Mouse (Mus musculus) liver, embryonic 15.5 days (tissue): Measurements from ENCODE around the gene Magix. TPM values are rescaled to one million over a fixed set of nuclear protein-coding genes. Genes with fewer than 3 reads are reported as not detected.
"Not testable (repeated sequence)": the region's sequence is repeated elsewhere in the genome, so short reads cannot be mapped to it uniquely, and the experiment has no call there.

Source experiments
- ATAC-seq: fragments of 200-750 bp; cut with Nextera tagmentation; 2 replicates; pipeline ENCODE4 v1.8.0; 2017; ENCODE audit warnings: moderate number of reproducible peaks, mild to moderate bottlenecking, moderate library complexity; ENCODE audit not compliant: insufficient read depth
- H3K27ac ChIP-seq: fragments of 300-500 bp; sonication (generic); replicated peaks from 2 replicates; pipeline ENCODE4 v1.5.1; 2015; ENCODE audit warnings: mild to moderate bottlenecking, inconsistent platforms
- H3K27me3 ChIP-seq: fragments of 300-500 bp; sonication (generic); 2 replicates; pipeline ENCODE4 v1.6.1; 2015; ENCODE audit warnings: mild to moderate bottlenecking, inconsistent platforms
- H3K36me3 ChIP-seq: fragments of 300-500 bp; sonication (generic); replicated peaks from 2 replicates; pipeline ENCODE4 v1.6.1; 2015; ENCODE audit warnings: moderate library complexity, mild to moderate bottlenecking, inconsistent platforms
- H3K4me1 ChIP-seq: fragments of 300-500 bp; sonication (generic); replicated peaks from 2 replicates; pipeline ENCODE4 v1.6.1; 2015; ENCODE audit warnings: inconsistent platforms
- H3K4me2 ChIP-seq: fragments of 300-500 bp; sonication (generic); 2 replicates; pipeline ENCODE4 v1.6.1; 2015; ENCODE audit warnings: moderate library complexity, mild to moderate bottlenecking, inconsistent platforms
- H3K4me3 ChIP-seq: fragments of 300-500 bp; sonication (generic); replicated peaks from 2 replicates; pipeline ENCODE4 v1.5.1; 2015; ENCODE audit warnings: mild to moderate bottlenecking, inconsistent platforms
- H3K9ac ChIP-seq: fragments of 300-500 bp; sonication (generic); 2 replicates; pipeline ENCODE4 v1.6.1; 2015; ENCODE audit warnings: moderate library complexity, mild to moderate bottlenecking, inconsistent platforms
- H3K9me3 ChIP-seq: fragments of 300-500 bp; sonication (generic); replicated peaks from 2 replicates; pipeline ENCODE4 v1.6.1; 2016; ENCODE audit warnings: inconsistent platforms
- WGBS: fragments of 180-500 bp; shearing (Covaris S2); methylation state at CpG from one replicate; pipeline ENCODE4 v1.1.7; 2015; ENCODE audit warnings: mixed read lengths; ENCODE audit not compliant: insufficient replicate concordance; 5-methylcytosine and 5-hydroxymethylcytosine counted together
- polyA plus RNA-seq: library from polyadenylated mRNA; unstranded; fragments of >200 nt; fragmentation: Nextera tagmentation; extraction: Ambion mirVana; gene quantifications from 2 replicates; pipeline ENCODE4 v1.2.1, GENCODE M21; 2015

Gene Magix
- polyA plus RNA-seq, 1 experiment from 2014 or later: 0.09 TPM

DNA sequence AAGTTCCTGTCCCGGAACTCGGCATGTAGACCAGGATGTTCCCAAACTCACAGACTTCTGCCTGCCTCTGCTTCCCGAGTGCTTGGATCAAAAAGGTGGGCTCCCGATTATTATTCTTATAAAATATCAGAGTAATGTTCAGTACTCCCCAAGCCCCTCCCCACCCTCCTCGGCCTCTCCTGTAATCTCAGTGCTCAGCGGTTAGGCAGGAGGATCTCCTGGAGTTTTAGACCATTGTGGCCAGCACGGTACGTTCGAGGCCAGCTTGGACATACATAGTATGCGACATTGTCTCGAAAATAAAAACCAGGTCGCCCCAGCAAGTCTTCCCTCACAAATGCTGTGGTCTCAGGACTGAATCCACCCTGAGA is 32.7 kb upstream of the Magix start:
- not testable (repeated sequence) for H3K36me3 ChIP-seq, H3K9ac ChIP-seq, H3K9me3 ChIP-seq, H3K4me1 ChIP-seq, H3K27me3 ChIP-seq
- ATAC-seq: peak; percentile 19
- Histone ChIP-seq H3K27ac (0 out of 2 replicates have a peak overlapping the region, but pooled peaks have one; percentile 24), H3K4me2 (peak overlapping the region; percentile 65), H3K4me3 (peak overlapping the region; percentile 55)
- WGBS: 15% methylated on average over 6 of the region's 12 CpGs

DNA sequence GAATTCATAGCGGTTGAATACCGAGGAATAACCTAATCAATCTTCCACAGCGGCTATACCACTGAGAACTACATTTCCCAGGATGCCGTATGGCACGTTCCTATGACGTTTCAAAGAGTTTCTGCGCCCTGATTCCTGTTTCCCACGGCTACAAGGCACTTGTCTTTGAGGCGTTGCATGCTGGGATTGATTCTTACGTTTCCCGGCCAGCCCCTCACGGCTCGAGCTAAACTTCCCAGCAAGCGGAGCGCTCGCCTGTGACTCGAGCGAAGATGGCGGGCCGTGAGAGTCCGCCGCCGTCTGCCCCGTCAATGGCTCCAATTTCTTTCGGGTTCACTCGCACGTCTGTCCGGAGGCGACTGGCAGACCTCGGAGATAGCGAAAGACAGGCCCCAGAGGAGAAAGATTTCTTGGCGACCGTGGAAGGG is 15.9 kb upstream of the Magix start, which contains the start of gene Gpkow:
Gene Gpkow, plus strand, starts transcription at position 178 of the 428 bp plus-strand sequence.
- Histone ChIP-seq H3K4me1 (peaks cover 10% of the 10 kb centered on the region), H3K27me3 (no peaks in the 10 kb centered on the region), H3K4me3 (peak within 1 kb of the TSS; percentile 71), H3K9ac (peak within 1 kb of the TSS; percentile 69), H3K27ac (peak within 1 kb of the TSS; percentile 74), H3K4me2 (peak within 1 kb of the TSS; percentile 68), H3K36me3 (peaks cover 25% of the 10 kb centered on the region), H3K9me3 (no peaks in the 10 kb centered on the region)
- 12% methylated on average over 33 of the region's 33 CpGs for WGBS
- peak; percentile 96 for ATAC-seq

DNA sequence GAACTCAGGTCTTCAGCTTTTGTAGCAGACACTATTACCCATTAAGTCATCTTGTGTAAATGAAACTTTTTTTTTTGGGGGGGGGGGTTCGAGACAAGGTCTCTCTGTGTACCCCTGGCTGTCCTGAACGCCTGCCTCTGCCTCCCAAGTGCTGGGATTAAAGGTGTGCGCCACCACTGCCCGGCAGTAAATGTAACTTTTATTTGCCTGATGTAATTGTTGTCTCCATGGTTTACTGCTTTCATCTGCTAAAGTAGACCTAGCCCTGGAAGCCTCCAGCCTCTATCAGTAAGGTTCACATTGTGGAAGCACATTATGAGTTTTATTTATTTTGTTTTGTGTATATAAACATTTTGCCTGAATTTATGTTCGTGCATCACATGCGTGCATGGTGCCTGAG is 15.5 kb upstream of the Magix start:
- Histone ChIP-seq H3K9me3 (no peaks in the 10 kb centered on the region), H3K4me3 (peak overlapping the region; percentile 71), H3K4me2 (peak overlapping the region; percentile 45), H3K27me3 (no peaks in the 10 kb centered on the region), H3K36me3 (peaks cover 21% of the 10 kb centered on the region), H3K4me1 (peaks cover 10% of the 10 kb centered on the region), H3K9ac (no peak overlapping the region), H3K27ac (no peak overlapping the region)
- no peak; the same call in 1 of the 2 replicates for ATAC-seq
- WGBS: 34% methylated on average over 6 of the region's 6 CpGs

DNA sequence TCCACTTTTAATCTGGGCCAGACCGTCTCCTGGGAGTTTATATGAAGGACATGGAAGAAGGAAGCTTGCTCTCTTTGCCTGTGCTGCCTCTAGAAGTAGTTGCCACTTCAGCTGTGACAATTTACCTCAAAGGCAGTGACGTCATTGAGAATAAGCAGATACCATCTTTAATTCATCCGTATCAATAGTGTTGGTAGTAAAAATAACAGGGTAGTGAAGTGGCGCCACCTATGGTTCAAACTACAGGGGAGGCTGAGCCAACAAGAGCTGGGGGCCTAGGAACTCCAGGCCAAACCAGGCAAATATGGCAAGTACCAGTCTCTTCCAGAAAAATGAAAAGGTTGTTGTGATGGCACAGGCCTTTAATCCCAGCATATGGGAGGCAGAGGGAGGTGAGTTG is 11.8 kb upstream of the Magix start:
- Histone ChIP-seq H3K27me3 (no peaks in the 10 kb centered on the region), H3K27ac (no peak overlapping the region), H3K4me3 (no peak overlapping the region), H3K9me3 (no peaks in the 10 kb centered on the region), H3K4me2 (no peak overlapping the region), H3K36me3 (no peaks in the 10 kb centered on the region), H3K9ac (no peak overlapping the region), H3K4me1 (peaks cover under 1% of the 10 kb centered on the region; the same call in 1 of the 2 replicates)
- 29% methylated on average over 4 of the region's 4 CpGs for WGBS
- no peak for ATAC-seq

DNA sequence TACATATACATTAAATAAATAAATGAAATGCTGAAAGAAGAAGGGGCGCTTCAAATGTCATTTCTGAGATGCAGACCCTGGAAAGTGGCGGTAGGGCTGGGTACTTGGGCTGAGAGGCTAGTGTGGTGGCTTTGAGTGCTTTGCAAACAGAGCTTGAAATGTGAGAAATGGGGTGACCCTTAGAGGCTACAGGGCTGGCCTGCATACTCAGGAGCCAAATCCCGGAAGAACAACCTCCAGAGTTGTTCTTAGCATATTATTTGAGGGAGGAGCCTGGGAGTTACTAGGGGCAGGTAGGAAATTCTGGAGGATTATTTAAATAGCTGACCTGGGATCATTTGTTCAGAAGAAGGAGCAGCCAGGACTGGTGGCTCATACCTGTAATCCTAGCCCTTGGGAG is 9.4 kb upstream of the Magix start:
- 45% methylated on average over 3 of the region's 3 CpGs for WGBS

DNA sequence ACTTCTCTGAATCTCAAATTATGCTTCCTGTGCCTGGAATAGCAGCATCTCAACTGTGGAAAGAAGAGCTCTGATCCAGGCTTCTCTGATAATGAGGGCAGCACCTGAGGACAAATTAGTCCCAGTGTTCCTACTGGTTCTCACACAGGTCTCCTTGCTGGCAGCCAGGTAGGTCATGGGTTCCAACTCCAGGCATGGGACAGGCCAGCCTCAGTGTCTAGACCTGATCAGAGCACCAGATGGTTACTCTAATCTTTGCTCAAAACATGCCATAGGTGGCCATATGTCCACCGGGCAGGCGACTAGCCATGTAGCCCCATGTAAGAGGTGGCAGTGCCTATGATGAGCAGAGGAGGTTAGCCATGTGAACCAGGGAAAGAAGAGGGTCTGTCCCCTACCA is 7.3 kb upstream of the Magix start:
- no peak overlapping the region for H3K4me2 ChIP-seq
- ATAC-seq: no peak
- WGBS: 79% methylated on average over 2 of the region's 2 CpGs
- no peaks in the 10 kb centered on the region for H3K4me1 ChIP-seq
- no peaks in the 10 kb centered on the region for H3K9me3 ChIP-seq
- no peak overlapping the region for H3K4me3 ChIP-seq
- H3K27ac ChIP-seq: no peak overlapping the region
- H3K27me3 ChIP-seq: no peaks in the 10 kb centered on the region
- no peaks in the 10 kb centered on the region for H3K36me3 ChIP-seq
- no peak overlapping the region for H3K9ac ChIP-seq

More for the DNA sequence above, 9.4 kb upstream of the Magix start:
- Histone ChIP-seq H3K4me1 (no peaks in the 10 kb centered on the region), H3K4me2 (no peak overlapping the region), H3K9me3 (no peaks in the 10 kb centered on the region), H3K27me3 (no peaks in the 10 kb centered on the region), H3K9ac (no peak overlapping the region), H3K27ac (no peak overlapping the region), H3K4me3 (no peak overlapping the region), H3K36me3 (no peaks in the 10 kb centered on the region)
- ATAC-seq: no peak

DNA sequence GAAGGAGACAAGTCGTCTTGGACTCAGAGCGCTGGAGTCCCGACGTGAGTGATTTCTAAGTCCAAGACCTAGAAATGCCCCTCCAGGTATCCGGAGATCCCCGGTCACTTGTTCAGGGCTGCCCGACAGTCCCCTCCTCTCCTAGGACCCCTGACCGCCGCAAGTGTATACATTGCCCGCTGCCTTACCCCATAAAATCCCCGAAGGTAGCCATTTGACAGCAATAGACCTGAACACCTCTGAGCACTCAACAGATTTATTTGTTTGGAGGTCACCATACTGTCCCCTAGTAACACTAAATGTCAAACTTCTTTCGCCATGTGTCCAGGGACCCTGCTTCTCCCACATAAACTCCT is 1.0 kb downstream of the Magix start:
- peak; percentile 25; the same call in 1 of the 2 replicates for ATAC-seq
- H3K27me3 ChIP-seq: 0 out of 2 replicates have a peak, but pooled peaks cover under 1% of the 10 kb centered on the region
- H3K27ac ChIP-seq: no peak overlapping the region
- peaks cover 7% of the 10 kb centered on the region for H3K4me1 ChIP-seq
- no peak overlapping the region for H3K9ac ChIP-seq
- H3K36me3 ChIP-seq: no peaks in the 10 kb centered on the region
- H3K9me3 ChIP-seq: no peaks in the 10 kb centered on the region
- 27% methylated on average over 12 of the region's 12 CpGs for WGBS
- H3K4me2 ChIP-seq: peak overlapping the region; percentile 61
- peak overlapping the region; percentile 30 for H3K4me3 ChIP-seq

DNA sequence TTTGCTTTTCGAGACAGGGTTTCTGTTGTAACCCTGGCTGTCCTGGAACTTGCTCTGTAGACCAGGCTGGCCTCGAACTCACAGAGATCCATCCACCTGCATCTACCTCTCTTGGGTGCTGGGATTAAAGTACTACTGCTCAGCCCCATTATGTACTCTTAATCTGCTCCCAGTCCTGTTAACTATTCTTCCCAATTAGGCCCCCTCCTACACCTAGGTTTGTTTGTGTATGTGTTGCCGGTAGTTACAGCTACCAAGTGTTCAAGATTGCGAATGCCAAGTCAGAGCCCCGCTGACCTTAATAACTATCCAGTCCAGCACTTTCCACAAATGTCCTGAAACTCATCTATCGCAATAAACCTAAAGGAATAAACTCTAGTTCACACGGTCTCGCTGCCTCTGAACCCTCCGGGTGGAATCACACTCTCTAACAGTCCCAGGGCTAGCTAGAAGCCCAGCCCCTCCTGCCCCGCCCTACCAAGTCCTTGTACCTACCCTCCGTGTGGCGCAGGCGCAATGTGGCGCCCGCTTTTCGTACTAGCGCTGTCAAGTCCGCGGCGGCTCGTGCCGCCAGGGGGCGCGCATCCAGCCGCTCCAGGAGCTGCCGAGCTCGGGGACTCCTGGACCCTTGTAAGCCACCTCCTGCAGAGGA is 1.5 kb downstream of the Magix start:
- Histone ChIP-seq H3K36me3 (no peaks in the 10 kb centered on the region), H3K9me3 (no peaks in the 10 kb centered on the region), H3K27me3 (0 out of 2 replicates have a peak, but pooled peaks cover 4% of the 10 kb centered on the region), H3K9ac (no peak overlapping the region), H3K4me1 (peaks cover 11% of the 10 kb centered on the region), H3K4me2 (peak overlapping the region; percentile 61), H3K4me3 (peak overlapping the region; percentile 30), H3K27ac (no peak overlapping the region)
- ATAC-seq: peak; percentile 90
- 12% methylated on average over 27 of the region's 27 CpGs for WGBS

DNA sequence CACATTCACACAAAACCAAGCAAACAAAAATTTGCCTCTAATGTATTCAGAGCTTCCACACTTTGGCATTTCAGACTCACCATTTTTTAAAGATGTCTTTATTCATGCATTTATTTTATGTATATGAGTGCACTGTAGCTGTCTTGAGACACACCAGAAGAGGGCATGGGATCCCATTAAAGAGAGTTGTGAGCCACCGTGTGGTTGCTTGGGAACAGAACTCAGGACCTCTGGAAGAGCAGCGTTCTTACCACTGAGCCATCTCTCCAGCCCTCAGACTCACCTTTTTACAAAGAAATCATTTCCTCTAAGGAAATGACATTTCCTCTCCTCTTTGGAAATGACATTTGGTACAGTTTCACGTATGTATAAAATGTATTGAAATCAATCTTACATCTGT is 2.1 kb downstream of the Magix start:
- no peak for ATAC-seq
- Histone ChIP-seq H3K9ac (no peak overlapping the region), H3K4me3 (no peak overlapping the region), H3K4me2 (no peak overlapping the region), H3K36me3 (no peaks in the 10 kb centered on the region), H3K4me1 (peaks cover 16% of the 10 kb centered on the region), H3K9me3 (no peaks in the 10 kb centered on the region), H3K27me3 (0 out of 2 replicates have a peak, but pooled peaks cover 4% of the 10 kb centered on the region), H3K27ac (no peak overlapping the region)
- WGBS: 27% methylated on average over 3 of the region's 3 CpGs

DNA sequence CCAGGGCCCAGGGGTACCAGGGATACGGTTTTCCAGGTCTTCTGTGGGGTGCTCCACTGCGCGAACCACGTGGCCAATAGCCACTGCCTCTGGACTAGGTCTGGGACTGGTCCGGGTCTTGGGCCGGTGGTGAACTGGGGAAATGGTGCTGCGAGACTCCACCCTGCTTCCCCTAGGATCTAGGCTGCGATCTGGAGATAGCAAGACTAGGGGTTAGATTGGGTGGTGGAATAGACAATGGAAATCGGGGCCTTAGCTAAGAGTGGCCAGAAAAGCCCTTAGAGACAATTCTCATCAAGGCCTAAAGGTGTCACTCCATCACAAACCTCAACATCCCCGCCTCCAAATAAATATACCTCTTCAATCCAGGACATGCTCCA is 6.1 kb downstream of the Magix start:
- Histone ChIP-seq H3K4me2 (peak overlapping the region; percentile 65), H3K4me3 (peak overlapping the region; percentile 36), H3K9me3 (no peaks in the 10 kb centered on the region), H3K27me3 (0 out of 2 replicates have a peak, but pooled peaks cover 4% of the 10 kb centered on the region), H3K4me1 (peaks cover 36% of the 10 kb centered on the region), H3K9ac (peak overlapping the region; percentile 4; the same call in 1 of the 2 replicates), H3K27ac (no peak overlapping the region), H3K36me3 (no peaks in the 10 kb centered on the region)
- 26% methylated on average over 10 of the region's 10 CpGs for WGBS
- ATAC-seq: no peak

DNA sequence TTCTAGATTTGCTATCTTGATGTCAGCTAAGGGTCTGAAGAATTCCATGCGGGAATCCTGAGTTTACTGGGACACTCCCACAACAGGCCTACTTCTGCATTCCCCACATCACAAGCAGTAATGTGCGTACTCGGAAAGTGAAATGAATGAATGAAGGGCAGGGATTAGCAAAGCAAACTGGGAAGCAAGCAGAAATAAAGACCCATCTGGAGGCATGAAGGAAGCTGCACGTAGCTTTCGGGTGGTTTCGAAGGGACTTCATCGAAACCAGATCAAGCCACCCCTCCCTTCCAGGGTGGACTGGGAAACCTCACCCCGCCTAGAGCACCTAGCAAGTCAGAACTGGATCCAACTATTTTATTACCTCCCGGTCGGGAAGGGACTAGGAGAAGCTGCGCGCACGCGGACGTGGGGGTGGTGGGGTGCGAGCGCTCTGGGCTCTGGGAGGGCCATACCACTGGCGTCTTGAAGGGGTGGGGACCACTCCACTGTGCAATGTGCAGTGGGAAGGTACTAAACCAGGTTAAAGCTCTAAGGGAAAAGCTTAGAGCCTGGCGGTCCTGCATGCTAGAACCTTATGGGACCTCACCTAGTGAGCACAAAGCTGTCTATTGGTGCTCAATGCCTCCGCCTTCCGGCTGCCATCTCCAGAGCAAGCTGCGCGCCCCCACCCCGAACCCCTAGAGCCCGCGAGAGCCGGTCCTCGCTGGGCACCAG is 6.6 kb downstream of the Magix start:
- Histone ChIP-seq H3K27me3 (0 out of 2 replicates have a peak, but pooled peaks cover 4% of the 10 kb centered on the region), H3K4me2 (peak overlapping the region; percentile 65), H3K36me3 (no peaks in the 10 kb centered on the region), H3K4me3 (peak overlapping the region; percentile 36), H3K9ac (peak overlapping the region; percentile 4; the same call in 1 of the 2 replicates), H3K27ac (no peak overlapping the region), H3K4me1 (peaks cover 36% of the 10 kb centered on the region), H3K9me3 (no peaks in the 10 kb centered on the region)
- no peak for ATAC-seq
- 20% methylated on average over 28 of the region's 28 CpGs for WGBS
